Mouse (Mus musculus) C2C12 (cell line): ENCODE data around the gene Xpo4. TPM values are rescaled to one million over a fixed set of nuclear protein-coding genes. Genes with fewer than 3 reads are reported as not detected.
A peak's percentile ranks its signal among the peaks of the same experiment; 100 is the strongest.

ENCODE experiments used
- H3K27me3 ChIP-seq: one replicate; pipeline ENCODE4 v1.6.1; 2011; ENCODE audit not compliant: control insufficient read depth, insufficient read depth, insufficient read length
- H3K36me3 ChIP-seq: one replicate; pipeline ENCODE4 v1.6.1; 2011; ENCODE audit not compliant: control insufficient read depth, insufficient read depth
- H3K4me3 ChIP-seq: one replicate; pipeline ENCODE4 v1.5.1; 2011; ENCODE audit warnings: mild to moderate bottlenecking, control low read depth; ENCODE audit not compliant: poor library complexity, insufficient read depth, severe bottlenecking
- H3K79me2 ChIP-seq: one replicate; pipeline ENCODE4 v1.6.1; 2011; ENCODE audit not compliant: control insufficient read depth, insufficient read depth
- H3K79me3 ChIP-seq: one replicate; pipeline ENCODE4 v1.6.1; 2011; ENCODE audit warnings: low read depth, control low read depth
- H3ac ChIP-seq: one replicate; pipeline ENCODE3; 2011; ENCODE audit warnings: low read depth; ENCODE audit not compliant: control insufficient read depth, insufficient read length
- CEBPB ChIP-seq: IDR thresholded peaks from one replicate; pipeline ENCODE4 v1.6.1; 2011; ENCODE audit warnings: low read depth, mild to moderate bottlenecking, control low read depth, moderate library complexity
- CTCF ChIP-seq: IDR thresholded peaks from one replicate; pipeline ENCODE4 v1.5.1; 2011; ENCODE audit not compliant: control insufficient read depth, insufficient read depth, insufficient read length
- FOSL1 ChIP-seq: IDR thresholded peaks from one replicate; pipeline ENCODE4 v1.8.0; 2011; ENCODE audit warnings: mild to moderate bottlenecking, low read length; ENCODE audit not compliant: poor library complexity, insufficient read depth, severe bottlenecking
- MAX ChIP-seq: IDR thresholded peaks from one replicate; pipeline ENCODE4 v1.6.1; 2011; ENCODE audit warnings: mild to moderate bottlenecking, control low read depth
- MYOD1 ChIP-seq: IDR thresholded peaks from one replicate; pipeline ENCODE4 v1.6.1; 2011; ENCODE audit warnings: low read depth; ENCODE audit not compliant: control insufficient read depth, insufficient read length
- MYOG ChIP-seq: IDR thresholded peaks from one replicate; pipeline ENCODE4 v1.6.1; 2011; ENCODE audit not compliant: control insufficient read depth, insufficient read length; ENCODE audit errors: extremely low read depth
- USF1 ChIP-seq: IDR thresholded peaks from one replicate; pipeline ENCODE4 v1.6.1; 2011; ENCODE audit warnings: low read depth, mild to moderate bottlenecking, control low read depth, moderate library complexity
- polyA plus RNA-seq: library from polyadenylated mRNA; unstranded; fragments of >200 nt; fragmentation: generic; extraction: Trizol; gene quantifications from one replicate; pipeline ENCODE4 v1.2.1, GENCODE M21; 2012; ENCODE audit warnings: missing spikeins

The Xpo4 gene
- polyA plus RNA-seq, 1 experiment = 5.3 TPM

DNA sequence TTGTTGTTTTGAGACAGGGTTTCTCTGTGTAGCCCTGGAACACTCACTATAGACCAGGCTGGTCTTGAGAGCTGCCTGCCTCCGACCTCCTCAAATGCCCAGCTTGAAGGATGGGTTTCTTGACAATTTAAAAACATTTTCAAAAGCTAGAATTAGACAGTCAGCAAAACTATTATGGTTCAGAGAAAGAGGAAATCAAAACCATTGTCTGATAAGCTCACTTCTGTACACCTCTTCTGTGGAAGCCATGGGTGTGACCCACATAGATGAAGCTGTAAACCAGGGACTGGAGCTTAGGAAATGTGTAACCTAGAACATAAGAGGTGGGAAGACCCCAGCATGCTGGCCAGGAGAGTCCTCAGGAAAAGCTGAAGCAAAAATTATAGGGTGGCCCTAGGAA, 108.3 kb downstream of the Xpo4 start:
- H3K27me3 ChIP-seq = no peaks in the 10 kb centered on the region
- no peaks in the 10 kb centered on the region for H3K79me2 ChIP-seq
- H3K79me3 ChIP-seq = no peaks in the 10 kb centered on the region
- H3ac ChIP-seq = no peak overlapping the region
- no peak overlapping the region for H3K4me3 ChIP-seq
- TF ChIP-seq CEBPB = no peak
- no peak for TF ChIP-seq FOSL1
- no peak for TF ChIP-seq MYOD1
- TF ChIP-seq MYOG = no peak
- H3K36me3 ChIP-seq = no peaks in the 10 kb centered on the region

GRCm38 (mm10) chr14:57555471-57556070, 109.7 kb downstream of the Xpo4 start:
- no peaks in the 10 kb centered on the region for H3K79me2 ChIP-seq

DNA sequence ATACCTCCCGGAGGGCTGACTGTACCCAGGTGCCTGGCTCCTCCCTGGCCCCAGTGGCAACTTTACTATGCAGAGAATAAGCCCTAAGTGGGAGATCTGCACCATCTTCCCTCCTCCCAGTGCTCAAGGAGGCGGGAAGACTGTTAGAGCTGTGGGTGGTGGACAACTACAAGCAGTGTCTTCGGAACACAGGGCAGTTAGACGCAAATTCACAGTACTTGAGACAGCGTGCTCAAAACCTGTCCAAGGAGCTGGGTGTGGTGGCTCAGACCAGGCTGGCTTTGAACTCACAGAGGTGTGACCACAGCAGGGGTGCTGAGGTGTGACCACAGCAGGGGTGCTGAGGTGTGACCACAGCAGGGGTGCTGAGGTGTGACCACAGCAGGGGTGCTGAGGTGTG, 110.8 kb downstream of the Xpo4 start:
- H3K79me2 ChIP-seq = no peaks in the 10 kb centered on the region
- no peaks in the 10 kb centered on the region for H3K36me3 ChIP-seq
- TF ChIP-seq CEBPB (no peak), CTCF (no peak), USF1 (no peak)
- no peaks in the 10 kb centered on the region for H3K79me3 ChIP-seq
- no peak overlapping the region for H3ac ChIP-seq
- no peaks in the 10 kb centered on the region for H3K27me3 ChIP-seq
- H3K4me3 ChIP-seq = no peak overlapping the region

More at GRCm38 (mm10) chr14:57555471-57556070, 109.7 kb downstream of the Xpo4 start:
- no peak overlapping the region for H3ac ChIP-seq
- no peaks in the 10 kb centered on the region for H3K36me3 ChIP-seq
- TF ChIP-seq USF1 (no peak), FOSL1 (no peak), CTCF (no peak), MYOG (no peak), MAX (no peak), CEBPB (no peak), MYOD1 (no peak)
- H3K79me3 ChIP-seq = no peaks in the 10 kb centered on the region
- no peak overlapping the region for H3K4me3 ChIP-seq
- H3K27me3 ChIP-seq = no peaks in the 10 kb centered on the region

- H3K4me3 ChIP-seq = no peak overlapping the region
- no peaks in the 10 kb centered on the region for H3K27me3 ChIP-seq
- H3K79me3 ChIP-seq = no peaks in the 10 kb centered on the region
- H3K36me3 ChIP-seq = no peaks in the 10 kb centered on the region
- H3K79me2 ChIP-seq = no peaks in the 10 kb centered on the region
- H3ac ChIP-seq = no peak overlapping the region
- TF ChIP-seq MAX (no peak), MYOD1 (no peak), FOSL1 (no peak), CEBPB (no peak), CTCF (no peak), MYOG (no peak)
Measured at GRCm38 (mm10) chr14:57552945-57553344, 112.3 kb downstream of the Xpo4 start.

- Histone ChIP-seq H3K79me3 (no peaks in the 10 kb centered on the region), H3K36me3 (no peaks in the 10 kb centered on the region), H3ac (no peak overlapping the region), H3K27me3 (no peaks in the 10 kb centered on the region), H3K79me2 (no peaks in the 10 kb centered on the region), H3K4me3 (no peak overlapping the region)
- TF ChIP-seq MYOG = no peak
- TF ChIP-seq USF1 = no peak
- TF ChIP-seq MAX = no peak
- no peak for TF ChIP-seq CEBPB
- no peak for TF ChIP-seq FOSL1
- TF ChIP-seq MYOD1 = no peak
Measured at GRCm38 (mm10) chr14:57547062-57547461, 118.2 kb downstream of the Xpo4 start.

- H3K79me2 ChIP-seq = no peaks in the 10 kb centered on the region
- H3K36me3 ChIP-seq = no peaks in the 10 kb centered on the region
- no peaks in the 10 kb centered on the region for H3K27me3 ChIP-seq
- peak; percentile 13 for TF ChIP-seq MYOD1
- TF ChIP-seq CEBPB = no peak
- H3ac ChIP-seq = no peak overlapping the region
- H3K4me3 ChIP-seq = no peak overlapping the region
- H3K79me3 ChIP-seq = no peaks in the 10 kb centered on the region
Measured at GRCm38 (mm10) chr14:57546557-57547021, 118.6 kb downstream of the Xpo4 start.

GRCm38 (mm10) chr14:57546131-57546530, 119.1 kb downstream of the Xpo4 start:
- no peak for TF ChIP-seq CEBPB
- no peak for TF ChIP-seq CTCF
- no peak for TF ChIP-seq USF1
- TF ChIP-seq MYOG = no peak
- no peak for TF ChIP-seq MAX
- Histone ChIP-seq H3K27me3 (no peaks in the 10 kb centered on the region), H3K36me3 (no peaks in the 10 kb centered on the region), H3K4me3 (no peak overlapping the region), H3ac (no peak overlapping the region), H3K79me2 (no peaks in the 10 kb centered on the region), H3K79me3 (no peaks in the 10 kb centered on the region)
